Mouse (Mus musculus) left cerebral cortex, adult 18-20 months (tissue): ENCODE measurements around the gene Steap2. TPM values are rescaled to one million over a fixed set of nuclear protein-coding genes. Genes with fewer than 3 reads are reported as not detected.
"Not testable (repeated sequence)": the region's sequence is repeated elsewhere in the genome, so short reads cannot be mapped to it uniquely, and the experiment has no call there.

ENCODE experiments used
- DNase-seq, 2 experiments: peaks; one replicate each; pipeline ENCODE4 v3.0.0; 2021 to 2022; ENCODE audit warnings: low spot score in 2 of 2, mixed read lengths in 1 of 2
- long read RNA-seq, 2 experiments: library from polyadenylated mRNA; stranded (forward); transcript quantifications; one replicate each; pipeline ENCODE4 v2.0.0; 2021
- total RNA-seq, 2 experiments: library from RNA; stranded (reverse); gene quantifications; 2 replicates each; pipeline ENCODE4 v1.2.3; 2021

The Steap2 gene
- total RNA-seq, result 10 to 100 TPM in 1 of 2 experiments, 1 to 10 TPM in 1; 8.4 to 10.7 TPM
- long read RNA-seq, experiment 1, full-length matches to known transcripts, result 5 of 7 reads
- long read RNA-seq, experiment 1, partial matches to known transcripts, result 1 of 7 reads
- long read RNA-seq, experiment 1, other reads (novel, unspliced or antisense), result 1 of 7 reads
- long read RNA-seq, experiment 2, full-length matches to known transcripts, result 1 of 3 reads
- long read RNA-seq, experiment 2, partial matches to known transcripts, result 0 of 3 reads
- long read RNA-seq, experiment 2, other reads (novel, unspliced or antisense), result 2 of 3 reads

DNA sequence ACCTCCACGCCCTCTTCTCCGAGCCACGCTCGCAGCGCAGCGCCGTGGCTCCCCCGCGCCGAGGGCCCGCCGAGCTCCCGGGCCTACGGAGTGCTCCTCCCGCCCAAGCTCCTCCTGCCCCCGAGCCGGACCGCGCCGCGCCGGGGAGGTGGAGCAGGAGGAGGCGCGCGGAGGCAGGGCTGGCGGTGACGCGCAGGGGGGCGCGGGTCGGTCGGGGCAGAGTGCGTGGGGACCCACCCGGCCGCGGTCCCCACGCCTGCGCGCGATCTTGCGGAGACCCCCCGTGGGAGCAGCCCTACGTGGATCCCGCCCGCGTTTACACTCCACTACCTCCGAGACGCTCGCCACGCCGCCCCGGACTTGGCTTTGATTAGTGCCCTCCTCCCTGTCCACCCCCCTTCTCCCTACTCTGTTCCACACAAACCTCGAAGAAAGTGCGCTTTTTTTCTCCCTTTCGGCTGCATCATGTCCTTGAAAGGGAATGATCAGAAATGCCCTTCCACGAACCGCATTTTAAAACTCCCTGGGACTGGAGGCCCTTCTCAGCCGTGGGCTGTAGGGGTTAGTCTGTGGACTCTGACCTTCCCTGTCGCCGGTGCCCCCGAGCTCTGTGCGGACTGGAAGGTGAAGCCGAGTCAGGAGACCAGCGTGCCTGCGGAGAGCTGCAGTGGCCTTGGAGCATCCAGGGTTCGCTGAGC is at the start of gene Steap2:
TSS of gene Steap2 (minus strand) at position 623 of the 698 bp plus-strand sequence.
- peak; percentile 28 to 45 for DNase-seq

- DNase-seq, result no peak
Measured at GRCm38 (mm10) chr5:5734445-5734844, 40.1 kb upstream of the Steap2 start.

- no peak for DNase-seq
Measured at GRCm38 (mm10) chr5:5732858-5733257, 38.5 kb upstream of the Steap2 start.

DNA sequence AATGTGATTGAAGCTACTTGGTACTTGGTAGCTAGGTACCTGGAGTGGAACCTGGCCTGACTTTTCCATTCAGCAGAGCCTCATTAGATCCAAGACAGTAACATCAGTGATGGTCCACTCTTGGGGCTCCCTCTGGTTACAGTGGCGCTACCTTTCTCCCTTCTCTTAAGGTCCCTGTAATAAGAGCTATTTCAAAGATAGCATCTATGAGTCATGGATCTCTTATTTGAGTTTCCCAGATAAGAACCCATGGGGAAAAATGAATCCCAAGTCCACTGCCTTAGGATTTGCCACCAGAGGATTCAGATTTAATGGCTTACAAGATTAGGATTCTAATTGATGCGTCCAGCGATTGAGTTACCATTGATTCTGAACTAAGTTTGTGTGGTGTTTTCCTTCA is 37.8 kb upstream of the Steap2 start:
- DNase-seq, result no peak

- no peak for DNase-seq
Measured at GRCm38 (mm10) chr5:5729904-5730303, 35.5 kb upstream of the Steap2 start.

DNA sequence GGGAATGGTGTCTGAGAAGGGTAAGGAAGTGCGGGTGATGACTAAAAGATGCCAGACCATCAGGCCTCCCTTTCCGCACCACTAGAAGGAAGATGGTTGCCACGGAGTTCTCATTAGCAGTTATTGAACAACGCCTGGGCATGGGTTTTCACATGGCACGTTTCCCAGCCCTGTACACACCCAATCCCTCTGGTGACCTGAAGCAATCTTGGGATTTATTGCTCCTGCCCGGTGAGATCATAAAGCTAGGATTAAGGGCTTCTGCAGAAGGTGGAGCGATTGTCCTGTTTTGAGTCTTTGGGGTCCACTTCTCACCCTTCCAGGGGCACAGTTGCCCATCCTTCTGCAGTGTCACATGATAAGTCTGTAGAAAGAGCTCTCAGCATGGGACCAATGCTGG is 27.8 kb upstream of the Steap2 start:
- DNase-seq, result no peak

GRCm38 (mm10) chr5:5711032-5711431 is 16.7 kb upstream of the Steap2 start:
- DNase-seq, result no peak

DNA sequence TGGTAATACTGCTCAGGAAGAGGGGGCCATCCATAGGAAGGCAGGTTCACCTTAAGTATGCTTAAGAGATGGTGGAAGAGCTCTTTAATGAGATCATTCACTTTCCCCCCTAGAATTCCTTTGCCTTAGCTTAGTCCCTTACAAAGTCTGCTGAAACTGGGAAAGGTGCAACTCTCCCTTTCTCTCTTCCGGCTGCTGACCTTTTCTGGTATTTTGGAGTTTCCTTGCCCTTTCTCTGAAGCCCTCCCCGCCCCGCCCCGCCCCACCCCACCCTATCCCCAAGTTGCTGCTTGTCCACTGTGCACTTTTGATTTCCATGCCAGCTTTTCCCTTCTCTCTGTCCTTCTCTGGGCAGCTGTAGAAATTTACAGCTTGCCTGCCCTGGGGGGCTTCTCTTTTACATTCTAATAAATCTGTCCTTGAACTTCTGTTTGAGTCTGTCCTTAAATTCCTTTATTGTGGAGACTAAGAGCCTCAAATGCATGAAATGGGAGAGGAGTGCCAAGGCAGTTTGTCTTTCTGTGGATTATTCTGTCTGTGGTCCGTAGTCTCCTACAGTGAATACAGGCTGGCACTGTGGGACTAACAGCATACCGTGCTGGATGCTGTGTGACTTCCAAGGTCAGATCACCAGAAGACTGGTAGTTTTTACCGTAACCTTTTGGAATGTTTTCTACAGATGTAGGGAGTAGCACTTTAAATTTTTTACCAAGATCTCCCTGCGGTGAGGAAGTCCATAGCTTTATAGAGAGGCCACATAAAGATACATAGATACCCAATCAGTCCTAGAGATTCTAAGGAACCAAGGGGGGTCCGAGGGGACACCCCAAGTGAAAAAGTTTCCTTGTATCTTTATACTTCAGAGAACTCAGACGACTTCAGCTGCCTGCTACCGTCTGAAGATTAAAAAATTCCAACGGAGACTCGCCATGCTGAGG is 13.2 kb upstream of the Steap2 start:
- no peak for DNase-seq

DNA sequence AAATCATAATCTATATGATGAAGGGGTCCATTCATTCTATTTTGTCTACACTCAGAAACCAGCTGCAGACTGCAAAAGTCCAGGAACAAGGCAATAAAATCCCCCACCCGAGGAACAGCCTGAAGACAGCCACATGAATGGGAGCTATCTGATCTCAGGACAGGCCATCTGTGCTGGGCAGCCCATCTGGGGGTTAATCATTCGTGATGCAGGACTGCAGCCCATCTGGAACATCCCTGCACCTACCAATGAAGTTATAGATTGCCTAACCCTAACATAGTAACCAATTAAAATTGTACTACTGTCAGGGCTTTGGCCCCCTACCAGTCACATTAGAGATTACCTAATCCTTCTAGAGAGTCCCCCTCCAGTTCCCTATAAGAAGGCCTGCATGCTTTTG is 10.6 kb upstream of the Steap2 start:
- no peak for DNase-seq

GRCm38 (mm10) chr5:5700386-5700785 is 6.0 kb upstream of the Steap2 start:
- no peak for DNase-seq

GRCm38 (mm10) chr5:5698830-5699229 is 4.5 kb upstream of the Steap2 start:
- no peak for DNase-seq

- DNase-seq, result no peak
Measured at GRCm38 (mm10) chr5:5695401-5695942, 1.1 kb upstream of the Steap2 start.

GRCm38 (mm10) chr5:5693541-5693955 is 830 bp downstream of the Steap2 start:
- DNase-seq, result peak; percentile 3 to 4

DNA sequence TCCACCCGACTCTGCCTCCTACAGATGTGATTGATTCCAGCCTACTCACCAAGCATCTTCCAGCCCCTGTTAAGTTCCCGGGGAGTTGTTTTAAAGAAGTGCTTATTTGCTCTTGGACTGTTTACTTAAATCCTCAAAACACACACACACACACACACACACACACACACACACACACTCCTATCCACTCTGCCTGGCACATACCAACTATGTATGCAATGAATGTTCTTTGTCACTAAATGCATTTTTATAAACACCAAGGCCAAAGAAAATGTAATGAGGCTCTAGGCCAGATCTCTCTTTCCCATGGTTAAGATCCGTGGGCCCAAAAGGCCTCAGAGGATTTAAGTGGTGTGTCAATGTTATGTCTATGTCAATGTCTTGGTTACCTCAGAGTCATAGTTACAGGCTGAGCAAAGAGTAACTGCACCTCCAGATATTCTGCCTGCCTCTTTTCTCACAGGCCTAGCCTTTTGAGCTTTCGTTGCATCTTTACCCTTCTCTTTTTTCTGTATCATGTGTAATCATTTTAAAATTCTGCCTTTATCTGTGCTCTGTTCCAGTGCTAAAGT is 2.1 kb downstream of the Steap2 start:
- no peak for DNase-seq

DNA sequence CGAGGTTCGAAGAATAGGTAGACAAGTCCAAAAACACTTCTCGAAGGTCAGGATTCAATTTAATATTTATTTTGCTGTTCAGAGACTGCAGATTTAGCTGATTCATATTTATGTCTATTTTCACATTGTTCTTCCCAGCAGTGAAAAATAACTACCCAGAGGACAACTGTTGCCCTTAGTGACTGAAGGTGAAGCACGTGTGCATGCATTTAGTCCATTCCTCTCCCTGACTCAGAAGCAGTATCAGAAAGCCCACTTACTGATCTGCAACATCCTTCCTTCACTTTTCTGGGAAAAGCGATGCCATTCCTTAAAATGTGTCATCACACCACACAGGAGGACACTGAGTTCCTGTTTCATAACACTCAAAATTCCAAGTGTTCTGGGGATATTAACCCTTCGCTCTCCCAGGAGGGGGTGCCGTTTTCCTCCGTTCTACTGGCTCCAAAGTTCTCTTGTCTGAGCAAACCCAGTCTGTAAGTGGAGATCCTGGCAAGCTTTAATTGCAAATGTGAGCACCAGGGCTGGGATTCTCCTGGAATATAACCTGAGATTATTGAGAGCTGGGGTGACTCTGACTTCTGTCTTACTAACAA is 5.3 kb downstream of the Steap2 start:
- no peak for DNase-seq

GRCm38 (mm10) chr5:5688228-5688627 is 6.2 kb downstream of the Steap2 start:
- no peak for DNase-seq

DNA sequence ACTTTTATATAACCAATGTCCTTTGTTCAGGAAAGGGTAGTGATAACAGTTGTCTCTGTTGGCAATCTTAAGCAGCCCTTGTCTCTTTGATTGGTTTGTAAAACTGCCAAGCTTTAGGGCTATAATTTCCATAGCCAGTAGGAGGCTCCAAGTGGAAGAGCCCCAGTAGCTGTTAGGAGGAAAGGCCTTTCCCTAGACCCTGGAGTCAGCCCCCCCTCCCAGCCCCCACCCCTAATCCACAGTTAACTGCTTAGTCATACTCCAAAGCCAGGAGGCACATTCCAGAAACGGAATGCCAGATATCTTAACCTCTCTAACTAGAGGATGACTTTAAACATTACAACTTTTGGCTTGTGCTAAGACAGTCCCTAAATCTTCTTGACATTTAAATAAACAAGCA is 7.4 kb downstream of the Steap2 start:
- DNase-seq, result no peak

GRCm38 (mm10) chr5:5684946-5685345 is 9.4 kb downstream of the Steap2 start:
- DNase-seq, result not testable (repeated sequence)

- no peak for DNase-seq
Measured at GRCm38 (mm10) chr5:5683292-5683691, 11.1 kb downstream of the Steap2 start.

DNA sequence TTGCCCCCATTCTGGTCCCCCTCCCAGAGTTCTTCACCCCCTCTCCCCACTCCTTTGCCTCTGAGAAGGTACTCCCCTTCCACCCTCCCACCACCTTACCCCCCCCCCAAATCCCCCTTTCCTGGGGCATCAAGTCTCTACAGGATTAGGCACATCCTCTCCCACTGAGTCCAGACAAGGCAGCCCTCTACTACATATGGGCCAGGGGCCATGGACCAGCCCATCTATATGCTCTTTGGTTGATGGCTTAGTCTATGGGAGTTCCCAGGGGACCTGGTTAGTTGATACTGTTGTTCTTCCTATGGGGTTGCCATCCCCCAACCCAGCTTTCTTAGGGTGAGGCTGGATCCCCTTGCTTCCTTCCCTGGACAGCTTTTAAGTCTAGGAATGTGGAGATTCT is 14.9 kb downstream of the Steap2 start:
- DNase-seq, result no peak

DNA sequence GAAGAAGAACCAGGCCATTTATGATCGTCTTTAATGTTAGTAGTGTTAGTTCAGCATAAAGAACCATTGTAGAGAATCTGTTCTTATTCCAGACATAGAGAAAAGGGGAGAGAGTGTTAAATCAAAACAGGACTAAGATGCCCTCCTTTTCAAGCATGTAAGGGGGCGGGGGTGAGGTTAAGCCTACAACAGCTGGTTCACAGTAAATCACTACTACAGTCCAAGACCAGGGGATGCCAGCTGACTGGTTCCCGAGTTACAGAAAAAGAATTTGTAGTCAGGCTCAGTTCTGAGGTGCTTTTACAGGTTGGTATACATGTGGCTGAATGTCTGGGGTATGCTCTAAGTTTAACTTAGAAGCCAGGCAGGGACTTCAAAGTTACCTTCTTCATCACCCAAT is 18.3 kb downstream of the Steap2 start:
- DNase-seq, result no peak
